Mouse (Mus musculus): ENCODE data around the gene Zfp536. TPM values are rescaled to one million over a fixed set of nuclear protein-coding genes. Genes with fewer than 3 reads are reported as not detected.
"Not testable (repeated sequence)": the region's sequence is repeated elsewhere in the genome, so short reads cannot be mapped to it uniquely, and the experiment has no call there.

The Zfp536 gene
- polyA plus RNA-seq, 2 experiments from 2014 or later, result 0.40 TPM; not detected in 1

- ATAC-seq, result no peak
Measured at GRCm38 (mm10) chr7:37689107-37689511, 84.3 kb downstream of the Zfp536 start.

- no peak for ATAC-seq
Measured at GRCm38 (mm10) chr7:37686366-37686765, 87.1 kb downstream of the Zfp536 start.

GRCm38 (mm10) chr7:37685247-37685646, 88.2 kb downstream of the Zfp536 start:
- no peak for ATAC-seq

- no peak for ATAC-seq
Measured at GRCm38 (mm10) chr7:37681335-37681734, 92.1 kb downstream of the Zfp536 start.

DNA sequence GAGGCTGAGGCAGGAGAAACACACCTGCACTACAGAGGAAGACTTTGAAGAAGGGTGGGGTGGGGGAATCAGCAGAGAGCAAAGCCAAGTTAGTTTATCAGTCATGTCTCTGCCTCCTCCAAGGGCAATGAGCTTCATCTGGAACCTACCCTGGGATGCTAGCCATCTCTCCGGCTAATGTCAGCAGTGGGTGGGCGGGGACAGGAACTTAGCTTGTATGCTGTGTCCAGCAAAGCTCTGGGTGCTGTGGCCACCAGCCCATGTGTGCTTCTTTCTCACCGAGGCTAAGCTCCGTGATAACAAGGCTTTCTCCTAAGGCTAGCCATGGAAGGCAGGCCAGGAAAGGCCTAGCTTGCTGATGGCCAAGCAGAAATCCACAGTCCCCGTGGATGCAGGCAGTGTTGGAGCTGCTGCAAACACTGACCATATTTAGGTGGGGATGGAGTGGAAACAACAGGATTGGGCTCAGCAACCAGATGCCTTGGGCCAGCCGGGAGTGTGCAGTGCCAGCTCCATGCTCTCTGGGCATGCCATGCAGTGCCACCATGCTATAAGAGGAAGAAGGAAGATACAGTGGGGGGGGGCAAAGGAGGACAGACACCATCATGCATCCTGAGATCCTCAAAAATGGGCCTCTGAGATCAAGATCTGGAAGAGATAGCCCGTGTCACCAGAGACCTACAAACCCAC, 109.6 kb downstream of the Zfp536 start:
- ATAC-seq, result no peak

- no peak for ATAC-seq
Measured at GRCm38 (mm10) chr7:37648671-37649070, 124.8 kb downstream of the Zfp536 start.

- no peak for ATAC-seq
Measured at GRCm38 (mm10) chr7:37647917-37648615, 125.4 kb downstream of the Zfp536 start.

- ATAC-seq, result no peak
Measured at GRCm38 (mm10) chr7:37639740-37640397, 133.6 kb downstream of the Zfp536 start.

DNA sequence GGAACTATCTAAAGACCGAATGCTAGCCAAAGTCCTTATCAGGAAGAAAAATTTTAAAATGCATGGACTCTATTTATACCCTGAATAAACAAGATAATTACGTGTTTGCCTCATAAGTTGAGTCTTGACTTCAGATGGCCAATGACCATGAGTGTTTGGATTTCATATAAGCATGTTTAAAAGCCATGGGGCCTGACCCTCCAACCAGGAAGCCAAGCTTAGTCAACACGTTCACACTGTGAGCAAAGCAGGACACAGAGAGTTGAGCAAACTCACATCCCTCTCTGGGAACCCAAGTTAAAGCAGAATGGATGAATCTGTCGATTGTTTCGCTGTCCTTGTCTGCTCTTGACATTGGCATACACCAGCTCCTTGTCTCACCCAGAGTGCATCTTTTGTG, 138.6 kb downstream of the Zfp536 start:
- no peak for ATAC-seq

DNA sequence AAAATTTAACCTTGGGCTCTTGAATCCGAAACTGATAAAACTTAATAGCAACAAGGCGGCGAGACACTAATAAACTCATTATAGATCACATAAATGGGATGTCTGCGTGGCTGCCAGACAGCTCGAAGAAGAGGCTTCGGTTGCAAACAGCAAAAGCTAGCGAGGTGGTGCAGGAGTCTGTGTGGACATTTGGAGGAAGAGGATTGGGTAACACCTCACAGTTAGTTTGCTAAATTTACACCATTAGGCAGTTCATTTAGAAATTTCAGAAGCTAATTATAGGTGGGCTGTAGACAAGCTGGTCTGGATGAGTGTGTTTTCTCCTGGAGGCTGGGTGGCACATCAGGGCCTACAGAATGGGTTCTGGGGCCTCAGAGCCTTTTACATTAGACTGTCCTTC, 143.0 kb downstream of the Zfp536 start:
- no peak for ATAC-seq

GRCm38 (mm10) chr7:37627897-37628510, 145.4 kb downstream of the Zfp536 start:
- no peak for ATAC-seq

DNA sequence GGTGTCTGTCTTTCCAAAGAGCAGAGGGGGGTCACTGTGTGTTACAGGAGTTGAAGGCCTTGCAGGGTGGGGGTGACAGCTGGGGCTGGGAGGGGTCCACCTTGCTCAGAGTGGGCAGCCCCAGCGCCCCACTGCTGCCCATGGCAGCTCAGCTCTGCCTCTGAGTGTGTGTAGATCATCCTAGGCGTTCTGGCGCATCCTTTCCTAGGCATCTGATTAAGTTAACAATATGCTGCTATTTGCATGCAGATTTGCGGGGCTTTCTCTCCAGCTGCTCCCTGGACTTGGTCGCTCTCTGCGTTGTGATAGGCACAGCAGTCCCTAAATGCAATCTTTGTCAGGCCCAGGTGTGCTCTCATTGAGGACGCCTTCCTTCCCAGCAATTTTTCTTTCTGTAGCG, 147.7 kb downstream of the Zfp536 start:
- ATAC-seq, result no peak

- no peak for ATAC-seq
Measured at GRCm38 (mm10) chr7:37624759-37625340, 148.6 kb downstream of the Zfp536 start.

DNA sequence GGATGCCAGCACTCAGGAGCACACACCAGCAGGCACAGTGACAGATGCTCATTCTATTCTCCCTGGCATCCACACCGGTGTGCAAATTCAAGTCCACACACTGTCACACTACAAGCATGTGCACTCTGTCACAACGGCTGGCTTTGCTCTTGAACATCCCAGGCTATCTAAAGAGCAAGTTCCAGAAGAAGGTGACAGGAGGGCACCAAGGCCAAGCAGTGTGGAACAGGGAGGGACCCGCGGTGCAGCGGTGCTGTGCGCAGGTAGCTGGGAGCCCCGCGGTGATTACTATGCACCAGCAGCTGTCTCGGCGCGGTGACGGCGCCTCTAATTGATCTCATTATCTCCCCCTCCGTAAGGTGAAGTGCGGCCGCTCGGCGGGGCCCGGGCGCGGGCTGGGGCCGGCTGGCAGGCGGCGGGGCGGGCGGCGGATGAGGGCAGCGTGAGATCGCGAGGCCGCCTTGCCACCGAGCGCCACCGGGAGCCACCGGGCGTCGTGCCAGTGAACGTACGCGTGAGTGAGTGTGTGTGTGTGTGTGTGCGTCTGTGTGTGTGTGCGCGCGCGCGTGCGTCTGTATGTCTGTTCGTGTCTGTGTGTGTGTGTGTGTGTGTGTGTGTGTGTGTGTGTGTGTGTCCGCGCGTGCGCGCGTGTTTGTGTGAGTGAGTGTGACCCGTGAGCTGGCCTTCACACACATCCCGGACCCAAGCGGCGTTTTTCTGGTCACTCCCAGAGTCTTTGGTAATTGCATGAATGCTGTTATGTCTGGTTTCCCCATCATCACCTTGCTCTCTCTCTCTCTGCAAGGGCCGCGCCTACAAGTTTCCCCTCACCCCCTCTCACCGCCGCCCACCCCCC, 149.3 kb downstream of the Zfp536 start:
- ATAC-seq, result no peak

DNA sequence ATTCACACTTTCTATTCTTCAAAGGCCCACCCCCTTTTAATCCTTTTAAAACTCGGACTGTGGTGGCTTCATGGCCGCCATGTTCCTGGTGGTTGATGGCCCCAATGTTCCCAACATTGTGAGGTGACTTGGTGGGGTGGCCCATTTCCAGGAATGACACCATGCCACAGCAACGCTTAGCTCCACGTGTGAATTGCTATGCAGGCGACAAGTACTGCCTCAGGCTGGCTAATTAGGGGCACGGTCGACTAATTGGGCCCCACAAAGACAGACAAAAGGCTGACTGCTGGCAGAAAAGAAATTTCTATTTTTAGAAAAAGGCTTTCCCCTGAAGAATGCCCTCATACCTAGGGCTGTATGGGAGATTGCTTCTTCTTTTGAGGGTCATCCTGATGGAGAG, 154.2 kb downstream of the Zfp536 start:
- ATAC-seq, result no peak

GRCm38 (mm10) chr7:37617880-37618279, 155.6 kb downstream of the Zfp536 start:
- ATAC-seq, result no peak

- ATAC-seq, result no peak
Measured at GRCm38 (mm10) chr7:37615932-37616331, 157.5 kb downstream of the Zfp536 start.

DNA sequence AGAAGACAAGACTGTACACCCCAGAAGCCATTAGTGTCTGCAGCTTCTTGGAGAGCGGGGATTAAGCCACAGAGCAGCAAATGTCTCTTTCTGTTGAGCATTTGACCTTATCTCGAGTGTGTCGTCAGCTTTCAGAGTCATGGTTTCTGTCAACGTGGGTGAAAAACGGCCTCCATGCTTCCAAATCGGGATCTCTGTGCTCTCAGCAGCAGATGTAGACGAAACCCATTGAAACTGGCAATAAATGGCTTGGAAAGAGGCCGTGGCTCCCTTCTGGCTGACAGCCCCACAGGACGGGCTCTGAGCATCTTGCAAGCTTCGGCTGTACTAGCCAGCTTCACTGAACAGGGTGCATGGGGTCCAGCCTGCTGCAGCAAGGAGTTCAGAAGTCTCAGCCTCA, 159.1 kb downstream of the Zfp536 start:
- no peak for ATAC-seq

GRCm38 (mm10) chr7:37608556-37608955, 164.9 kb downstream of the Zfp536 start:
- no peak for ATAC-seq

DNA sequence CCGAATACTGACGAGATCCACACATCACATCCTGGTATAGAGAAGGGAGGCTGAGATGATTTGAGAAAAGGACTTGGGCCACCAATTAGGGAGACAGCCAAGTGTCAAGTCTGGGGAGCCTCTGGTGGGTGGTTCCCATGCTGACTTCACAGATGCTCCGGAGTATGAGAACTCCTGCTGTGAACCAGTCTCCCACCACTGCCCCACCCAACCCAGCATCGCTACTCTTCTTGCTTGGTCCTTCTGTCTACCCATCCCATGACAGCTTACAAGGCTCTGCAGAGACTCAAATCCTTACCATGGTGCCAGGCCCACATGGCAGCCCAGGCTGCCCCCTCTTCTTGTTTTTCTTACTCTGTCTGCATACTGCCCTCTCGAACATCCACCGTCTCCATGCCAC, 165.5 kb downstream of the Zfp536 start:
- no peak for ATAC-seq

- no peak for ATAC-seq
Measured at GRCm38 (mm10) chr7:37606472-37606871, 167.0 kb downstream of the Zfp536 start.

DNA sequence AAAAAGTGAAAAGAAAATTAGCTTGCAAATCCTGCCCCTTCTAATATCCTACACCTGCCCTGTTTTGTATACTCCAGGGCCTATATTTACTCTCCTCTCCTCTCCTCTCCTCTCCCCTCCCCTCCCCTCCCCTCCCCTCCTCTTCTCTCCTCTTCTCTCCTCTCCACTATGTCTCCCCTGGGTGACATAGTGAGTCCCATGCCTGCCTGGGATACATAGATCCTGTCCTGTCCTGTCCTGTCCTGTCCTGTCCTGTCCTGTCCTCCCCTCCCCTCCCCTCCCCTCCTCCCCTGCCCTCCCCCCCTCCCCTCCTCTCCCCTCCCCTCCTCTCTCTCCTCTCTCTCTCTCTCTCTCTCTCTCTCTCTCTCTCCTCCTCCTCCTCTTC, 169.9 kb downstream of the Zfp536 start:
- not testable (repeated sequence) for ATAC-seq
